Mouse (Mus musculus) B cell, adult 2 months (primary cell): ENCODE measurements around the gene Ccdc117.
A peak's percentile ranks its signal among the peaks of the same experiment; 100 is the strongest.
"Not testable (repeated sequence)": the region's sequence is repeated elsewhere in the genome, so short reads cannot be mapped to it uniquely, and the experiment has no call there.

Experiments used
- DNase-seq, 2 experiments: peaks; one replicate each; pipeline ENCODE4 v3.0.0; 2022

Gene Ccdc117

GRCm38 (mm10) chr11:5530717-5531116 is 11.3 kb downstream of the Ccdc117 start:
- DNase-seq: no peak

GRCm38 (mm10) chr11:5530172-5530571 is 11.8 kb downstream of the Ccdc117 start:
- no peak for DNase-seq

- DNase-seq: no peak
Observed at GRCm38 (mm10) chr11:5528841-5529240, 13.1 kb downstream of the Ccdc117 start.

- DNase-seq: no peak
Observed at GRCm38 (mm10) chr11:5527865-5528523, 14.0 kb downstream of the Ccdc117 start.

- no peak for DNase-seq
Observed at GRCm38 (mm10) chr11:5526573-5527439, 15.2 kb downstream of the Ccdc117 start.

- no peak for DNase-seq
Observed at GRCm38 (mm10) chr11:5525418-5525817, 16.6 kb downstream of the Ccdc117 start.

GRCm38 (mm10) chr11:5522798-5523415 is 19.1 kb downstream of the Ccdc117 start:
- no peak for DNase-seq

- DNase-seq: peak; percentile 71 to 75
Observed at GRCm38 (mm10) chr11:5521516-5522291, 20.3 kb downstream of the Ccdc117 start.

GRCm38 (mm10) chr11:5521266-5521515 is 20.8 kb downstream of the Ccdc117 start:
- no peak for DNase-seq

GRCm38 (mm10) chr11:5520412-5521265 is 21.3 kb downstream of the Ccdc117 start, which contains the start of gene Xbp1:
Xbp1 (plus strand) TSS chr11:5520659.
- peak; percentile 96 for DNase-seq

GRCm38 (mm10) chr11:5519681-5520080 is 22.3 kb downstream of the Ccdc117 start:
- no peak for DNase-seq

- DNase-seq: no peak
Observed at GRCm38 (mm10) chr11:5517346-5517745, 24.6 kb downstream of the Ccdc117 start.

GRCm38 (mm10) chr11:5516617-5517016 is 25.4 kb downstream of the Ccdc117 start:
- DNase-seq: no peak

- no peak for DNase-seq
Observed at GRCm38 (mm10) chr11:5516151-5516550, 25.8 kb downstream of the Ccdc117 start.

- no peak for DNase-seq
Observed at GRCm38 (mm10) chr11:5515655-5516054, 26.3 kb downstream of the Ccdc117 start.

GRCm38 (mm10) chr11:5515196-5515595 is 26.8 kb downstream of the Ccdc117 start:
- no peak for DNase-seq

GRCm38 (mm10) chr11:5514091-5514490 is 27.9 kb downstream of the Ccdc117 start:
- DNase-seq: no peak

- DNase-seq: no peak
Observed at GRCm38 (mm10) chr11:5512961-5513360, 29.0 kb downstream of the Ccdc117 start.

- DNase-seq: peak; percentile 52 to 58
Observed at GRCm38 (mm10) chr11:5512099-5512725, 29.8 kb downstream of the Ccdc117 start.

- DNase-seq: not testable (repeated sequence)
Observed at GRCm38 (mm10) chr11:5510686-5511085, 31.3 kb downstream of the Ccdc117 start.

- DNase-seq: no peak
Observed at GRCm38 (mm10) chr11:5510099-5510391, 31.9 kb downstream of the Ccdc117 start.
